Mouse (Mus musculus) forebrain, embryonic 14.5 days (tissue): ENCODE results near the gene Grin1. TPM values are rescaled to one million over a fixed set of nuclear protein-coding genes. Genes with fewer than 3 reads are reported as not detected.
A peak's percentile ranks its signal among the peaks of the same experiment; 100 is the strongest.
"Not testable (repeated sequence)": the region's sequence is repeated elsewhere in the genome, so short reads cannot be mapped to it uniquely, and the experiment has no call there.

Experiments used
- ATAC-seq: fragments of 200-750 bp; cut with Nextera tagmentation; 2 replicates; pipeline ENCODE4 v1.8.0; 2017; ENCODE audit warnings: mild to moderate bottlenecking, moderate library complexity
- DNase-seq: peaks from one replicate; pipeline ENCODE4 v3.0.0-alpha.2; 2015; ENCODE audit warnings: low spot score
- H3K27ac ChIP-seq: fragments of 300-500 bp; sonication (generic); 2 replicates; pipeline ENCODE4 v1.5.1; 2014; ENCODE audit warnings: low read depth, mild to moderate bottlenecking, control low read depth, low read length, moderate library complexity
- H3K27me3 ChIP-seq: fragments of 300-500 bp; sonication (generic); replicated peaks from 2 replicates; pipeline ENCODE4 v1.6.1; 2014; ENCODE audit warnings: low read length, control low read depth, mixed read lengths; ENCODE audit not compliant: control insufficient read depth, insufficient read depth
- H3K36me3 ChIP-seq: fragments of 300-500 bp; sonication (generic); 2 replicates; pipeline ENCODE4 v1.6.1; 2014; ENCODE audit warnings: low read length, control low read depth; ENCODE audit not compliant: control insufficient read depth, insufficient read depth
- H3K4me1 ChIP-seq: fragments of 300-500 bp; sonication (generic); 2 replicates; pipeline ENCODE4 v1.6.1; 2014; ENCODE audit warnings: antibody characterized with exemption, low read length, control low read depth; ENCODE audit not compliant: control insufficient read depth, insufficient read depth
- H3K4me2 ChIP-seq: fragments of 300-500 bp; sonication (generic); 2 replicates; pipeline ENCODE4 v1.6.1; 2014; ENCODE audit warnings: mild to moderate bottlenecking, control low read depth, low read length
- H3K4me3 ChIP-seq: fragments of 300-500 bp; sonication (generic); 2 replicates; pipeline ENCODE4 v1.5.1; 2014; ENCODE audit warnings: low read depth, low read length, control low read depth
- H3K9ac ChIP-seq: fragments of 300-500 bp; sonication (generic); 2 replicates; pipeline ENCODE4 v1.6.1; 2014; ENCODE audit warnings: mild to moderate bottlenecking, low read length, control low read depth, moderate library complexity
- H3K9me3 ChIP-seq: fragments of 300-500 bp; sonication (generic); replicated peaks from 2 replicates; pipeline ENCODE4 v1.6.1; 2016; ENCODE audit warnings: low read length, control low read depth, mixed read lengths; ENCODE audit not compliant: control insufficient read depth
- WGBS: fragments of 180-500 bp; shearing (Covaris S2); extraction: QIAGEN DNeasy Blood & Tissue Kit; methylation state at CpG from one replicate; pipeline ENCODE4 v1.1.7; 2014; 5-methylcytosine and 5-hydroxymethylcytosine counted together
- polyA plus RNA-seq: library from polyadenylated mRNA; unstranded; fragments of >200 nt; fragmentation: Nextera tagmentation; extraction: Ambion mirVana; gene quantifications from 2 replicates; pipeline ENCODE4 v1.2.1, GENCODE M21; 2014

Grin1 gene
- polyA plus RNA-seq, 1 experiment from 2014 or later: 17.0 TPM

- Histone ChIP-seq H3K27ac (no peak overlapping the region), H3K4me1 (peaks cover 41% of the 10 kb centered on the region), H3K4me3 (no peak overlapping the region), H3K4me2 (peak overlapping the region; percentile 99; the same call in 1 of the 2 replicates), H3K27me3 (peaks cover 13% of the 10 kb centered on the region), H3K36me3 (peaks cover 14% of the 10 kb centered on the region), H3K9me3 (no peaks in the 10 kb centered on the region), H3K9ac (peak overlapping the region; percentile 25; the same call in 1 of the 2 replicates)
- DNase-seq (no peak), ATAC-seq (no peak)
- 73% methylated on average over 3 of the region's 3 CpGs for WGBS
Observed at GRCm38 (mm10) chr2:25264851-25265250, 54.1 kb downstream of the Grin1 start.

GRCm38 (mm10) chr2:25264286-25264660 is 54.7 kb downstream of the Grin1 start:
- Histone ChIP-seq H3K9ac (no peak overlapping the region), H3K4me3 (no peak overlapping the region)
- DNase-seq: no peak

GRCm38 (mm10) chr2:25263623-25264285 is 55.2 kb downstream of the Grin1 start:
- no peak overlapping the region for H3K27ac ChIP-seq
- WGBS: 21% methylated on average over 12 of the region's 12 CpGs
- DNase-seq (no peak), ATAC-seq (no peak)
- H3K4me1 ChIP-seq: peaks cover 41% of the 10 kb centered on the region
- peak overlapping the region; percentile 99 for H3K4me2 ChIP-seq
- peak overlapping the region; percentile 81 for H3K4me3 ChIP-seq
- H3K36me3 ChIP-seq: peaks cover 3% of the 10 kb centered on the region; the same call in 1 of the 2 replicates
- H3K9ac ChIP-seq: peak overlapping the region; percentile 75
- no peaks in the 10 kb centered on the region for H3K9me3 ChIP-seq
- peaks cover 13% of the 10 kb centered on the region for H3K27me3 ChIP-seq

More at GRCm38 (mm10) chr2:25264286-25264660, 54.7 kb downstream of the Grin1 start:
- H3K36me3 ChIP-seq: peaks cover 8% of the 10 kb centered on the region
- H3K27me3 ChIP-seq: peaks cover 13% of the 10 kb centered on the region
- H3K4me2 ChIP-seq: peak overlapping the region; percentile 99
- no peak overlapping the region for H3K27ac ChIP-seq
- H3K9me3 ChIP-seq: no peaks in the 10 kb centered on the region
- ATAC-seq: no peak
- WGBS: 72% methylated on average over 5 of the region's 5 CpGs
- H3K4me1 ChIP-seq: peaks cover 41% of the 10 kb centered on the region

GRCm38 (mm10) chr2:25262795-25263622 is 56.0 kb downstream of the Grin1 start:
- Histone ChIP-seq H3K27ac (no peak overlapping the region; the same call in 1 of the 2 replicates), H3K4me1 (peaks cover 41% of the 10 kb centered on the region), H3K27me3 (peaks cover 13% of the 10 kb centered on the region), H3K9ac (peak overlapping the region; percentile 75), H3K9me3 (no peaks in the 10 kb centered on the region), H3K4me2 (peak overlapping the region; percentile 99), H3K4me3 (peak overlapping the region; percentile 81), H3K36me3 (no peaks in the 10 kb centered on the region)
- DNase-seq: peak; percentile 45
- ATAC-seq: peak; percentile 28; the same call in 1 of the 2 replicates
- WGBS: under 1% methylated on average over 75 of the region's 82 CpGs

- Histone ChIP-seq H3K9ac (peak within 1 kb of the TSS; percentile 75), H3K4me2 (peak within 1 kb of the TSS; percentile 99), H3K4me1 (peaks cover 40% of the 10 kb centered on the region), H3K27me3 (peaks cover 13% of the 10 kb centered on the region), H3K4me3 (peak within 1 kb of the TSS; percentile 81), H3K9me3 (no peaks in the 10 kb centered on the region), H3K27ac (peak within 1 kb of the TSS; percentile 54; the same call in 1 of the 2 replicates), H3K36me3 (no peaks in the 10 kb centered on the region)
- ATAC-seq (peak; percentile 99), DNase-seq (peak; percentile 99)
- WGBS: under 1% methylated on average over 39 of the region's 39 CpGs
Observed at GRCm38 (mm10) chr2:25262291-25262767, 56.7 kb downstream of the Grin1 start, which contains the start of gene Tprn. TSS of gene Tprn (plus strand) at chr2:25262618.

GRCm38 (mm10) chr2:25261870-25262269 is 57.1 kb downstream of the Grin1 start:
- Histone ChIP-seq H3K4me1 (peaks cover 35% of the 10 kb centered on the region), H3K36me3 (no peaks in the 10 kb centered on the region), H3K4me2 (peak overlapping the region; percentile 99), H3K9ac (peak overlapping the region; percentile 54; the same call in 1 of the 2 replicates), H3K4me3 (peak overlapping the region; percentile 81), H3K27me3 (peaks cover 13% of the 10 kb centered on the region), H3K9me3 (no peaks in the 10 kb centered on the region), H3K27ac (peak overlapping the region; percentile 54; the same call in 1 of the 2 replicates)
- 48% methylated on average over 12 of the region's 12 CpGs for WGBS
- ATAC-seq (no peak), DNase-seq (no peak)

- H3K4me3 ChIP-seq: no peak overlapping the region
- H3K4me1 ChIP-seq: peaks cover 23% of the 10 kb centered on the region
- H3K27me3 ChIP-seq: peaks cover 9% of the 10 kb centered on the region
- 36% methylated on average over 2 of the region's 2 CpGs for WGBS
- DNase-seq (no peak), ATAC-seq (no peak)
- H3K9ac ChIP-seq: no peak overlapping the region
- H3K27ac ChIP-seq: no peak overlapping the region
- no peak overlapping the region for H3K4me2 ChIP-seq
- no peaks in the 10 kb centered on the region for H3K9me3 ChIP-seq
- no peaks in the 10 kb centered on the region for H3K36me3 ChIP-seq
Observed at GRCm38 (mm10) chr2:25258887-25259286, 60.1 kb downstream of the Grin1 start.

- H3K27me3 ChIP-seq, H3K4me2 ChIP-seq, H3K4me3 ChIP-seq, DNase-seq, H3K9me3 ChIP-seq, H3K27ac ChIP-seq, H3K9ac ChIP-seq, H3K36me3 ChIP-seq, ATAC-seq: not testable (repeated sequence)
- 89% methylated on average over 5 of the region's 5 CpGs for WGBS
- peaks cover 15% of the 10 kb centered on the region for H3K4me1 ChIP-seq
Observed at GRCm38 (mm10) chr2:25257250-25257649, 61.7 kb downstream of the Grin1 start.
